Mouse (Mus musculus): ENCODE data around the gene Pax7. TPM values are rescaled to one million over a fixed set of nuclear protein-coding genes. Genes with fewer than 3 reads are reported as not detected.

Gene Pax7
- polyA plus RNA-seq, 1 experiment from 2014 or later: 0.24 TPM

- Histone ChIP-seq H3K9ac (ENCODE audit: low read depth, low read length) (no peak overlapping the region), H3K4me3 (ENCODE audit: low read length) (no peak overlapping the region), H3K27me3 (replicated peaks; ENCODE audit: control insufficient read depth, insufficient read depth, low read length) (peaks cover 23% of the 10 kb centered on the region), H3K9me3 (ENCODE audit: control insufficient read depth, low read length) (no peaks in the 10 kb centered on the region), H3K4me1 (ENCODE audit: control insufficient read depth, insufficient read depth, low read depth, low read length) (0 out of 2 replicates have a peak, but pooled peaks cover 6% of the 10 kb centered on the region), H3K4me2 (ENCODE audit: low read length) (no peak overlapping the region), H3K27ac (ENCODE audit: low read depth, low read length) (no peak overlapping the region), H3K36me3 (ENCODE audit: control insufficient read depth, insufficient read depth, low read length) (no peaks in the 10 kb centered on the region)
- 75% methylated on average over 8 of the region's 8 CpGs for WGBS
- no peak for ATAC-seq
Measured at GRCm38 (mm10) chr4:139804896-139805295, 28.4 kb downstream of the Pax7 start.

DNA sequence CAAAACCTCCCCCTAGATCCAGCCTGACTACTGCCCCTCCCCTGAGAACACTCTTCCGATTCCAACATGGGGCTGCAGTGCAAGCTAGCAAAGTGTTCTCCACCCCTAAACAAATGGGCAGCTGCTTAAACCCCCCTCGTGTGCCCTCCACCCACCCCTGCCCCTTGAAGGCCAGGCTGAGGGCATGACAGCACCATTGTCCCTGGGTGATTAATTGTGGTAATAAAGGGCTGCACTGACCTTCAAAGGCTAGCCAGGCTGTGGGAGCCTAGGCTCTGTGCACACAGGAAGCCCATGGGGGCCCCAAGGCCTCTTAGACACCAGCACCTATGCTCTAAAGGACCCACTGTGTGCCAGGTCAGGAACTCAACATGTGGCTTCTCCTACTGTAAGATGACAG, 29.3 kb downstream of the Pax7 start:
- Histone ChIP-seq H3K4me2 (ENCODE audit: low read length) (no peak overlapping the region), H3K27me3 (replicated peaks; ENCODE audit: control insufficient read depth, insufficient read depth, low read length) (peaks cover 22% of the 10 kb centered on the region)

GRCm38 (mm10) chr4:139799436-139800100, 33.8 kb downstream of the Pax7 start:
- H3K4me2 ChIP-seq (ENCODE audit: low read length): no peak overlapping the region
- no peaks in the 10 kb centered on the region; the same call in 1 of the 2 replicates for H3K4me1 ChIP-seq (ENCODE audit: control insufficient read depth, insufficient read depth, low read depth, low read length)
- ATAC-seq: no peak
- H3K27ac ChIP-seq (ENCODE audit: low read depth, low read length): no peak overlapping the region
- no peaks in the 10 kb centered on the region for H3K36me3 ChIP-seq (ENCODE audit: control insufficient read depth, insufficient read depth, low read length)
- H3K27me3 ChIP-seq (replicated peaks; ENCODE audit: control insufficient read depth, insufficient read depth, low read length): peaks cover 17% of the 10 kb centered on the region; the same call in 1 of the 2 replicates
- no peak overlapping the region for H3K4me3 ChIP-seq (ENCODE audit: low read length)
- WGBS: 74% methylated on average over 9 of the region's 10 CpGs
- no peaks in the 10 kb centered on the region for H3K9me3 ChIP-seq (ENCODE audit: control insufficient read depth, low read length)
- no peak overlapping the region for H3K9ac ChIP-seq (ENCODE audit: low read depth, low read length)

More for the DNA sequence above, 29.3 kb downstream of the Pax7 start:
- Histone ChIP-seq H3K4me3 (ENCODE audit: low read length) (no peak overlapping the region), H3K9me3 (ENCODE audit: control insufficient read depth, low read length) (no peaks in the 10 kb centered on the region), H3K9ac (ENCODE audit: low read depth, low read length) (no peak overlapping the region), H3K27ac (ENCODE audit: low read depth, low read length) (no peak overlapping the region), H3K4me1 (ENCODE audit: control insufficient read depth, insufficient read depth, low read depth, low read length) (0 out of 2 replicates have a peak, but pooled peaks cover 6% of the 10 kb centered on the region), H3K36me3 (ENCODE audit: control insufficient read depth, insufficient read depth, low read length) (no peaks in the 10 kb centered on the region)
- WGBS: 26% methylated on average over 2 of the region's 2 CpGs
- no peak for ATAC-seq

- no peak overlapping the region for H3K9ac ChIP-seq (ENCODE audit: low read depth, low read length)
- no peak overlapping the region for H3K4me3 ChIP-seq (ENCODE audit: low read length)
- 70% methylated on average over 4 of the region's 4 CpGs for WGBS
- no peak overlapping the region for H3K4me2 ChIP-seq (ENCODE audit: low read length)
- H3K36me3 ChIP-seq (ENCODE audit: control insufficient read depth, insufficient read depth, low read length): no peaks in the 10 kb centered on the region
- no peaks in the 10 kb centered on the region for H3K9me3 ChIP-seq (ENCODE audit: control insufficient read depth, low read length)
- no peak overlapping the region for H3K27ac ChIP-seq (ENCODE audit: low read depth, low read length)
- peaks cover 17% of the 10 kb centered on the region; the same call in 1 of the 2 replicates for H3K27me3 ChIP-seq (replicated peaks; ENCODE audit: control insufficient read depth, insufficient read depth, low read length)
- no peaks in the 10 kb centered on the region; the same call in 1 of the 2 replicates for H3K4me1 ChIP-seq (ENCODE audit: control insufficient read depth, insufficient read depth, low read depth, low read length)
- ATAC-seq: no peak
Measured at GRCm38 (mm10) chr4:139797344-139797743, 36.0 kb downstream of the Pax7 start.

- no peaks in the 10 kb centered on the region for H3K36me3 ChIP-seq (ENCODE audit: control insufficient read depth, insufficient read depth, low read length)
- no peaks in the 10 kb centered on the region for H3K9me3 ChIP-seq (ENCODE audit: control insufficient read depth, low read length)
- H3K4me3 ChIP-seq (ENCODE audit: low read length): no peak overlapping the region
- H3K4me2 ChIP-seq (ENCODE audit: low read length): no peak overlapping the region
- no peaks in the 10 kb centered on the region; the same call in 1 of the 2 replicates for H3K4me1 ChIP-seq (ENCODE audit: control insufficient read depth, insufficient read depth, low read depth, low read length)
- peaks cover 15% of the 10 kb centered on the region; the same call in 1 of the 2 replicates for H3K27me3 ChIP-seq (replicated peaks; ENCODE audit: control insufficient read depth, insufficient read depth, low read length)
- H3K9ac ChIP-seq (ENCODE audit: low read depth, low read length): no peak overlapping the region
- no peak for ATAC-seq
- 42% methylated on average over 9 of the region's 9 CpGs for WGBS
- H3K27ac ChIP-seq (ENCODE audit: low read depth, low read length): no peak overlapping the region
Measured at GRCm38 (mm10) chr4:139796115-139796514, 37.2 kb downstream of the Pax7 start.

DNA sequence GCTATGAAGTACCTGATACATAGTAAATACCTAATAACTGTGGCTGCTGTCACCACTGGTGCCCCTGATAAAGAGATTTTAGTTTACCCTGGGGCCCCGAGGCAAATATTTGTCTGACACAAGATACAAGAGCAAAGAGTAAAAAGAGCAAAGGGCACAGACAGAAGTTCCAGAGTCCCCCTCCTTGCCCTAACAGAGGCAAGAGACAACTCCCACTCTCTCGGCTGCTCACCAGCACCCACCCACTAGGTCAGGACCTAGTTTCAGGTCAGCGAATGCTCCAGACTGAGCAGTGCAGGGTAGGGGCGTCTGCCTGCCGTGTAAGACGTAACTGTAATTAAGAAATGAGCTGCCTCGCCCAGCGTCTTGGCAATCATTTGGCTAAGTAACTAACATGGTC, 42.2 kb downstream of the Pax7 start:
- no peak overlapping the region for H3K27ac ChIP-seq (ENCODE audit: low read depth, low read length)

GRCm38 (mm10) chr4:139789772-139790171, 43.6 kb downstream of the Pax7 start:
- no peaks in the 10 kb centered on the region for H3K36me3 ChIP-seq (ENCODE audit: control insufficient read depth, insufficient read depth, low read length)
- H3K27ac ChIP-seq (ENCODE audit: low read depth, low read length): no peak overlapping the region
- no peak overlapping the region for H3K4me2 ChIP-seq (ENCODE audit: low read length)
- ATAC-seq: no peak
- H3K4me1 ChIP-seq (ENCODE audit: control insufficient read depth, insufficient read depth, low read depth, low read length): no peaks in the 10 kb centered on the region
- WGBS: 80% methylated on average over 7 of the region's 7 CpGs
- H3K4me3 ChIP-seq (ENCODE audit: low read length): no peak overlapping the region
- peaks cover 2% of the 10 kb centered on the region; the same call in 1 of the 2 replicates for H3K27me3 ChIP-seq (replicated peaks; ENCODE audit: control insufficient read depth, insufficient read depth, low read length)
- no peak overlapping the region for H3K9ac ChIP-seq (ENCODE audit: low read depth, low read length)
- H3K9me3 ChIP-seq (ENCODE audit: control insufficient read depth, low read length): no peaks in the 10 kb centered on the region

More for the DNA sequence above, 42.2 kb downstream of the Pax7 start:
- H3K9me3 ChIP-seq (ENCODE audit: control insufficient read depth, low read length): no peaks in the 10 kb centered on the region
- H3K9ac ChIP-seq (ENCODE audit: low read depth, low read length): no peak overlapping the region
- 23% methylated on average over 8 of the region's 8 CpGs for WGBS
- no peaks in the 10 kb centered on the region for H3K36me3 ChIP-seq (ENCODE audit: control insufficient read depth, insufficient read depth, low read length)
- no peaks in the 10 kb centered on the region; the same call in 1 of the 2 replicates for H3K4me1 ChIP-seq (ENCODE audit: control insufficient read depth, insufficient read depth, low read depth, low read length)
- H3K27me3 ChIP-seq (replicated peaks; ENCODE audit: control insufficient read depth, insufficient read depth, low read length): peaks cover 5% of the 10 kb centered on the region; the same call in 1 of the 2 replicates
- no peak overlapping the region for H3K4me3 ChIP-seq (ENCODE audit: low read length)
- no peak overlapping the region for H3K4me2 ChIP-seq (ENCODE audit: low read length)
- ATAC-seq: no peak

DNA sequence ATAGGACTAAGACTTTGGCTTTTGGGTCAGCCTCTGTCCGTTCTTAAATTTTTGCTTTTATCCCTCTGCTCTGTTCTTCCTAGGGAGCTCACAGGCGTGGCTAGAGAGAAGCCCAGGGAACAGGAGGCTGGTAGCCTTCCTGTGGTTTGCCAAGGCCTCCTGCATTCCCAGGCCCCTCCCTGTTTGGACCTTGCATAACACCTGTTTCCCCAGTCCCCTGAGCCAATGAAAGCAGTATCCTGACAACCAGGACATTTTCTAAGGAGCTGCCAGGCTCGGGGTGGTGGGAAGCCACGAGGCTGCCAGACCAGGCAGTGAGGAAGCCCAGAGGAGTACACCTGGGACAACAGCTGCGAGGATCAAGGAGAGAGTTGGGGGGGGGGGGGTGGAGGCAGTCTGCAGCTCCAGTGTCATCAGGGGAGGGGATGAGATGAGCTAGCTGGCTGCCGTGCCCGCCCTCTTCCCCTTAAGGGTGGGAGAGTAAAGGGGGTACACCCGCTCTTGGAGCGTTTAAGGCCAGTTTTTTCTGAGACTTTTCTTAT, 50.3 kb downstream of the Pax7 start:
- H3K9me3 ChIP-seq (ENCODE audit: control insufficient read depth, low read length): no peaks in the 10 kb centered on the region
- H3K4me3 ChIP-seq (ENCODE audit: low read length): no peak overlapping the region
- H3K27me3 ChIP-seq (replicated peaks; ENCODE audit: control insufficient read depth, insufficient read depth, low read length): 0 out of 2 replicates have a peak, but pooled peaks cover 2% of the 10 kb centered on the region
- 59% methylated on average over 9 of the region's 9 CpGs for WGBS
- no peak overlapping the region for H3K4me2 ChIP-seq (ENCODE audit: low read length)
- H3K36me3 ChIP-seq (ENCODE audit: control insufficient read depth, insufficient read depth, low read length): no peaks in the 10 kb centered on the region
- H3K4me1 ChIP-seq (ENCODE audit: control insufficient read depth, insufficient read depth, low read depth, low read length): no peaks in the 10 kb centered on the region
- H3K9ac ChIP-seq (ENCODE audit: low read depth, low read length): no peak overlapping the region
- no peak for ATAC-seq
- H3K27ac ChIP-seq (ENCODE audit: low read depth, low read length): no peak overlapping the region

- no peak overlapping the region for H3K4me2 ChIP-seq (ENCODE audit: low read length)
- WGBS: 10% methylated on average over 9 of the region's 9 CpGs
- no peaks in the 10 kb centered on the region for H3K9me3 ChIP-seq (ENCODE audit: control insufficient read depth, low read length)
- no peak overlapping the region for H3K4me3 ChIP-seq (ENCODE audit: low read length)
- peak; percentile 24; the same call in 1 of the 2 replicates for ATAC-seq
- H3K27me3 ChIP-seq (replicated peaks; ENCODE audit: control insufficient read depth, insufficient read depth, low read length): peaks cover 2% of the 10 kb centered on the region; the same call in 1 of the 2 replicates
- H3K4me1 ChIP-seq (ENCODE audit: control insufficient read depth, insufficient read depth, low read depth, low read length): 0 out of 2 replicates have a peak, but pooled peaks cover 5% of the 10 kb centered on the region
- H3K27ac ChIP-seq (ENCODE audit: low read depth, low read length): no peak overlapping the region
- H3K36me3 ChIP-seq (ENCODE audit: control insufficient read depth, insufficient read depth, low read length): no peaks in the 10 kb centered on the region
- H3K9ac ChIP-seq (ENCODE audit: low read depth, low read length): no peak overlapping the region
Measured at GRCm38 (mm10) chr4:139771125-139771631, 62.1 kb downstream of the Pax7 start.
